Mouse (Mus musculus) hindlimb bud, embryonic 11.5 days (tissue): ENCODE measurements around the gene Ear14.
"Not testable (repeated sequence)": the region's sequence is repeated elsewhere in the genome, so short reads cannot be mapped to it uniquely, and the experiment has no call there.

Experiments used
- DNase-seq: peaks from one replicate; pipeline ENCODE4 v3.0.0-alpha.2; 2012; ENCODE audit warnings: low read depth, low spot score; ENCODE audit errors: extremely low spot score

Ear14 gene

DNA sequence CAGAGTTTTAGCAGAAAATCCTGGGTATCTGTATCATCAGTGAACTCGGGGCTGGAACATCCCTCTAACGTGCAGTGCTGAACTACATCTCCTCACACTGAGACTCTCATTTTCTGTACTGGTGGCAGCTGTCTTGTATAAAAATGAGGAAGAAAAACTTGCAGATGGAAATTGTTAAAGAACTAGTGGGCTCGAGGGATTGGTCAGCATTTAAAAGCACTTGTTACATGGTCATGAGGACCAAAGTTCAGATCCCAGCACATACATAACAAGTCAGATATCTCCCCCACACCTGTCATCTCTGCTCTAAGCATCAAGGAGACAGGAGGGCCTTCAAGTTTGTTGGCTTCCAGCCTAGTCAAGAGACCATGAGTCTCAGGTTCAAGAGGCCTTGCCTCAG lies 47.2 kb downstream of the Ear14 start:
- DNase-seq = no peak

DNA sequence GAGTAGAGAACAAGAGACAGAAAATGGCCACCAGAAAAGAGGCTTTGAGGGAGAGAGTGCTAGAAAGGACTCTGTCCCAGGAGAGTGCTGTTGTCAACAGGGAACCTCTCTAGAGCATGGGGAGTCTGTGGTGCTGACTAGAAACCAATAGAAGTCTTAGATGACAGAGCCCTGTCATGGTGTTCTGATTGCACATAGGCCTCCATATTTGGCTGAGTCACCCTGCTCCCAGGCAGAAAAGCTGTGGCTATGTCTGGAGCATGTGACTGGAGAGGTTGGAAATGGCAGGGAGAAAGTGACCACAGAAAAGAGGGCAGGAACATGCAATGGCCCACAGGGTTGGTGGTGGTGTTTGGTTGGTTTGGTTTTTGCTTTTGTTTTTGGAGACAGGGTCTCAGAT lies 49.0 kb downstream of the Ear14 start:
- DNase-seq = not testable (repeated sequence)

DNA sequence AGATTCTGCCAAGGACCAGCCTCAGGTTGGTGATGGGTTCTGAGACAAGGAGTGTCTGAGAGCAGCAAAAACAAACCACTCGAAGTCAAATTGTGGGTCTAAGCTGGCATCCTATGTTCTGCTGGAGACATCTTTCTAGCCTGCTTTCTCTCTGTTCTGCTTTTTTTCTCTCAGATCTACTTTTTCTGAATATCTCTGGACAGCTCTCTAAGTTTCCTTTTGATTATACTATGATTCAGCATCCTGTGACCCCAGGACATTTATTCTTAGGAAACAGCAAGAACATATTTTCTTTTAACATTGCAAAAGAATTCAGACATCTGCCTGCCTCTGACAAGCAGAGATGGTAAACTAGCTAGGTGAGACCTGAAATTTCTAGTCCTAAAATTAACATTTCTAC lies 50.4 kb downstream of the Ear14 start:
- no peak for DNase-seq
